Mouse (Mus musculus) limb, embryonic 10.5 days (tissue): ENCODE results near the gene Mthfd2l. TPM values are rescaled to one million over a fixed set of nuclear protein-coding genes. Genes with fewer than 3 reads are reported as not detected.

Source experiments
- DNase-seq: peaks from one replicate; pipeline ENCODE4 v3.0.0-alpha.2; 2017; ENCODE audit warnings: low spot score
- H3K27ac ChIP-seq: fragments of 300-500 bp; sonication (generic); 2 replicates; pipeline ENCODE4 v1.5.1; 2016; ENCODE audit warnings: mild to moderate bottlenecking
- H3K27me3 ChIP-seq: fragments of 300-500 bp; sonication (generic); 2 replicates; pipeline ENCODE4 v1.6.1; 2016; ENCODE audit warnings: low read depth, mild to moderate bottlenecking; ENCODE audit not compliant: poor library complexity, severe bottlenecking
- H3K36me3 ChIP-seq: fragments of 300-500 bp; sonication (generic); 2 replicates; pipeline ENCODE4 v1.6.1; 2016; ENCODE audit warnings: mild to moderate bottlenecking, moderate library complexity
- H3K4me1 ChIP-seq: fragments of 300-500 bp; sonication (generic); 2 replicates; pipeline ENCODE4 v1.6.1; 2016
- H3K4me3 ChIP-seq: fragments of 300-500 bp; sonication (generic); 2 replicates; pipeline ENCODE4 v1.5.1; 2016; ENCODE audit warnings: mild to moderate bottlenecking, moderate library complexity
- H3K9me3 ChIP-seq: fragments of 300-500 bp; sonication (generic); replicated peaks from 2 replicates; pipeline ENCODE4 v1.6.1; 2016; ENCODE audit warnings: mild to moderate bottlenecking
- WGBS: fragments of 180-500 bp; shearing (Covaris S2); methylation state at CpG from one replicate; pipeline ENCODE4 v1.1.7; 2016; 5-methylcytosine and 5-hydroxymethylcytosine counted together
- polyA plus RNA-seq: library from polyadenylated mRNA; unstranded; fragments of >200 nt; fragmentation: Nextera tagmentation; extraction: Ambion mirVana; gene quantifications from 2 replicates; pipeline ENCODE4 v1.2.1, GENCODE M21; 2016

Mthfd2l gene
- polyA plus RNA-seq, 1 experiment from 2014 or later: 59.0 TPM

DNA sequence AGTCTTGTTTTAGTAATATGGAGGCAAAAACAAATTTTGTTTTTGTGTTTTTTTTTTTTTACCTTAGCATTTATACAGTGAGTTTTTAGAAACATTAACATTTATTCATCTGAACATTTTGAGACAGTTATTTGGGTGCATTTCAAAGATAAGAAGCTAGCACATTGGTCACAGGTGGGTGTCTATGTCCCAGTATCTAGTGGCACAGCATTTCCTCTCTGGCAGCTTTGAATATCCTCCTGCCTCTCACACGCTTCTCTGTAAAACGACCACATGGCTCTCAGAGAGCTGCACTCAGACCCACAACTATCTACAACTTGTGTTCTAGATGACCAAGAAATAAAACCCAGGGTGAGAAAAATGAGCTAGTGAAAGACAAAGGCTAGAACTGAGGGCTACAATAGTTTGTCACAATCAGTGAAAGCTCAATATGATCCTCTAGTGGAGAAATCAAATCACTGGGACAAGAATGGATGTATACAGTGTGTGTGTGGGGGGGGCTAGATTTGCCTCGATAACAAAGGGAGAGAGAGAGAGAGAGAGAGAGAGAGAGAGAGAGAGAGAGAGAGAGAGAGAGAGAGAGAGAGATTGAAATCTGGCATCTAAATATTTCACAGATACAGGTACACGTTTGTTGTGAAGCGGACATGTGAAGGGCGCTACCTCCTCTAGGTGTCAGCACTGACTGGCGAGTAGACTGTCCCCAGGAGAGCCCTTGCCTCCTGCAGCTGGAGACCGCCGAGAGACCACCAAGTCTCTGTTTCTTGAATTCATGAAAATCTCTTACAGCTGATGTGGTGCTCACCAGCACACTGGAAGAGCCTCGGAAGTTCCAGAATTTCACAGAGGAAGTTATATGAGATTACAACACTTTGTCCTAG lies 28.3 kb upstream of the Mthfd2l start:
- DNase-seq: peak; percentile 39
- Histone ChIP-seq H3K9me3 (no peaks in the 10 kb centered on the region), H3K27me3 (peaks cover 25% of the 10 kb centered on the region), H3K4me1 (peaks cover 15% of the 10 kb centered on the region), H3K27ac (no peak overlapping the region), H3K36me3 (no peaks in the 10 kb centered on the region), H3K4me3 (peak overlapping the region; percentile 48)
- 17% methylated on average over 10 of the region's 10 CpGs for WGBS

DNA sequence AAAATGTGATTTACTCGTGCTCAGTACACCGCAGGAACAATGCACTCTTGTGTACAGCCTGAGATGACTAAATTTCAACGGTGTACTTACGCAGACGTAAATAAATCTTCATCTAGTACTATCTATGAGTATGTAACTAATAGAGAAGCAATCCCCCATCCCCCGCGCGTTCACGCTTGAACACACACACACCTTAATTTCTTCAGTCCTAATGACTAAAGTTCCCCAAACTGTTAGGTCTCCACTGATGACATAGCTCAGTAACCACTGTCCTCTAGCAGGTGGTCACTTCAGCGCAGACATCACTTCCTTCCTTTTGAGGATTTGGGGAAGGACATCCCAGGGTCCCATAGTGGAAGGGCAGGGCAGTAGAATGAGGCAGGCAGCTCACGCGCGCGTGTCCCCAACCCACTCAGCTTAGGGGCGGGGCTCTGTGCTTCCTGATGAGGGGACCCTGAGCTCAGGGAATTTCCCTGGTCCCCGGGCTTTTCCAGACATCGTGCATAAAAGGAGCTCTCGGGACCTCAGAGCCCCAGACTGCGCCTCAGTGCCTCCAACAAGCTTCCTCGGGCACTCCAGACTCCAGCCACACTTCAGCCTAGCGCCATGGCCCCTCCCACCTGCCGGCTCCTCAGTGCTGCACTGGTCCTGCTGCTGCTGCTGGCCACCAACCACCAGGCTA lies 27.4 kb upstream of the Mthfd2l start, which contains the start of gene Cxcl2:
Gene Cxcl2 (plus strand): TSS at position 533 of the 682 bp plus-strand sequence.
- no peaks in the 10 kb centered on the region for H3K36me3 ChIP-seq
- peak within 1 kb of the TSS; percentile 48 for H3K4me3 ChIP-seq
- H3K4me1 ChIP-seq: peaks cover 15% of the 10 kb centered on the region
- H3K27me3 ChIP-seq: peaks cover 25% of the 10 kb centered on the region
- 15% methylated on average over 21 of the region's 22 CpGs for WGBS
- H3K9me3 ChIP-seq: no peaks in the 10 kb centered on the region
- no peak within 1 kb of the TSS for H3K27ac ChIP-seq
- peak; percentile 34 for DNase-seq

DNA sequence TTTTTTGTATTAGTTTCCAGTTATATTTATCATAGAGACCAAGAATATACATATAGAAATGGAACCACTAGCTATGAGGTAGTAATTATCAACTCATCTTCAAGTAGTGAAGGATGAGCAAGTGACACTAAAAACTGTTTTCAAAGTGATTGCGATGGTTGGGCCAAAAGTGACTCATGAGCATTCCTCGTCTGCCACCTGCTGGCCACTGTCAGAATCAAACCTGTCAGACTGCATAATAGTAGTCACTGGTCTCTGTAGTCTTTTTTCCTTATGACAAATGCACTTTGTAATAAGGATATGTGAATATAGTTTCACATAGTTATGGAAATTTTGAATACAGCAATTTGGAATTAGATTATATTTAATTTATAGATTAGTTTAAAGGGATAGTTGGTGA lies 21.9 kb upstream of the Mthfd2l start:
- H3K9me3 ChIP-seq: no peaks in the 10 kb centered on the region

DNA sequence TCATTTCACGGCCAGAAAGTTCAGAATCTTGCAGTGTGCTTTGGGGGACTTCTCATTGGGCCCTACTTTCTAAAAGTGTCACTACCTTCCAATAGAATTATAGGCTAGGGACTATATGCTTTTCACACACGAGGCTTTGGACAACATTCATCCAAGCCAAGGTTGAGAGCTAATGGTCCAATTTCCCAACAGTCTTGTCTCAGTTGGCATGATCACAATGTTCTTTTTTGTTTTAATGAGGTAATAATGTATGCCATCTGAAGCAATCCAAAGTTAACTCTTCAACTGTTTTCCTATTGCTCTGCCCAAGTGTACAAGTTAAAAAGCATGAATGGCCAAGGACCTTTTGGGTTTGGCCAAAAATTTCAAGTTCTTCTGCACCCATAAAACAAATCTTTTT lies 11.4 kb upstream of the Mthfd2l start:
- no peak for DNase-seq
- H3K9me3 ChIP-seq: no peaks in the 10 kb centered on the region
- no peak overlapping the region for H3K27ac ChIP-seq
- H3K27me3 ChIP-seq: no peaks in the 10 kb centered on the region
- 86% methylated on average over 2 of the region's 2 CpGs for WGBS
- H3K4me3 ChIP-seq: no peak overlapping the region
- H3K4me1 ChIP-seq: no peaks in the 10 kb centered on the region
- H3K36me3 ChIP-seq: no peaks in the 10 kb centered on the region

More for the DNA sequence above, 21.9 kb upstream of the Mthfd2l start:
- Histone ChIP-seq H3K27ac (no peak overlapping the region), H3K27me3 (peaks cover 17% of the 10 kb centered on the region), H3K4me3 (no peak overlapping the region), H3K36me3 (no peaks in the 10 kb centered on the region), H3K4me1 (no peaks in the 10 kb centered on the region)
- 3% methylated on average over 2 of the region's 2 CpGs for WGBS
- DNase-seq: peak; percentile 76

DNA sequence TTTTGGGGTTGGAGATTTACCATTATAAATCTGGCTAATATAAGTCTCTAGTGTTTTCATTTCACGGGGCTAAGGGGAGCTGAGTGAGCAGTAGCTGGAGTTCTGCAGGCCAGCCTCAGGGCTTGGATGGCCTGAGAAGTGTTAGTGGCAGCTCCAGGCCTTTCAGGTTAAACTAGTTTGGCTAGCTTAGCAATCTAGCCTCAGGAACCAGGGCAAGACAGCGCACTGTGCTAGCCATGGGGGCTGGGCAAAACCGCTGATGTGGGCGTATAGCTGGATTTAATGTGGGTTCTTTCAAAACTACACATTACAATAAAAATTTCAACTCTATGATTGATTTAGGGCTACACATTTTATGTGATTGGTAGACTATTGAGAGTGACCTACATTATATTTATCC lies 8.0 kb upstream of the Mthfd2l start:
- no peaks in the 10 kb centered on the region for H3K4me1 ChIP-seq
- 85% methylated on average over 4 of the region's 4 CpGs for WGBS

DNA sequence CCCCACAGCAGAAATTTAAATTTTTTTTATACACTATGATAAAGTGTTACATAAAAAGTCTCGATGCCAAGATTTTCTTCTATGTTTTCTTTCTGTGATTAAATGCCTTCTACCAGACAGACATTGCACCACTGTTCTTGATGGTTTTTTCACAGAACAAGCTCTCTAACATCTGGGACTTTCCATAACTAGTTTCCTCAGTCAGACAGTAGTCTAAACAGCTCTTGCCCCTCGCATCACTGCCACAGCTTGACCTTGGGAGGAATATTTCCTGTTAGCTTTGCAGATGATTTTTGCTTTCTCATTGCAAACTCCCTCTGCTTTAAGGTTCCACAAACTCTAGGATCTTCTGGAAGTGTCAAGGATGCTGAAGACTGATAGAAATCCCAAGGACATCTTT lies 371 bp upstream of the Mthfd2l start:
- Histone ChIP-seq H3K4me3 (peak overlapping the region; percentile 80), H3K27me3 (no peaks in the 10 kb centered on the region), H3K36me3 (peaks cover 25% of the 10 kb centered on the region), H3K27ac (peak overlapping the region; percentile 99), H3K4me1 (peaks cover 10% of the 10 kb centered on the region), H3K9me3 (no peaks in the 10 kb centered on the region)
- DNase-seq: no peak
- 64% methylated on average over 2 of the region's 2 CpGs for WGBS

More for the DNA sequence above, 8.0 kb upstream of the Mthfd2l start:
- Histone ChIP-seq H3K4me3 (no peak overlapping the region), H3K36me3 (no peaks in the 10 kb centered on the region), H3K9me3 (no peaks in the 10 kb centered on the region), H3K27me3 (no peaks in the 10 kb centered on the region), H3K27ac (no peak overlapping the region)
- no peak for DNase-seq

DNA sequence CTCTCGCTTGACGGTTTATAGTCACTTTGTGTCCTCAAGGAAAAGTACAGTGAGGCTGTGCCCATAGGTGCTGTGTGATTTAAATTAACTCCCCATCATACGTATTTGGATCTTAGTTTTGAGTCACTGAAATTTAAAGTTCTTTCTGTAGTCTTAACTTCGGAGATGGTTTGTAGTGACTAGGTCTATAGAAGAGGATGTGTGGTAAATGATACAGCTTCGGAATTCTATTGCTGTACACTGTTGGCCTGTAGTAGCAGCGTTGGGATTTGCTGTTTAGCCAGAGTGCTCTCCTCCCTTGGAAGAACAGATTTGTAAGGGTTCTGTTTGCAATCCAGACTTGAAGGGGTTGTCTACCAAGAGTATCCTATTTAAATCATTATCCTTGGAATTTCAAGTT lies 994 bp downstream of the Mthfd2l start:
- no peak for DNase-seq
- 12% methylated on average over 6 of the region's 6 CpGs for WGBS
- Histone ChIP-seq H3K27ac (peak overlapping the region; percentile 99), H3K27me3 (no peaks in the 10 kb centered on the region), H3K4me1 (peaks cover 14% of the 10 kb centered on the region), H3K4me3 (peak overlapping the region; percentile 80), H3K9me3 (no peaks in the 10 kb centered on the region), H3K36me3 (peaks cover 30% of the 10 kb centered on the region)

DNA sequence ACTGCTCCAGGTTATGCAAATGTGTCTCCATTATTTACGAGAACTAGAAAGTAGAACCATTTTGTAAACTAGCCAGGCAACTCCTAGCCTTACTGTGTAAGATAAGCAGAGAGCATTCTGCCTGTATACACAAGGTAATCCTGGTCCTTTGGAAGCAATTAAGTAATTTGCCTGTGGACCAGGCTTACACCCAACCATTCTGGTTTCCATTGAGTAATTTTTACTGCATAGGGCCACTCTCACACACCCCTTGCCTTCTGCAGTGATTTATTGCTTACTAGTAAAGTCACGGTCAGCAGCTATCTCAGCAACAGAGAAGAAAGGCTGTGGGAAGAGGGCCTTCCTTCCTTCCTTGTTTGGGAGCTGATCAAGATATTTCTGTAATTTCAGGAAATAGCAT lies 5.8 kb downstream of the Mthfd2l start:
- no peaks in the 10 kb centered on the region for H3K9me3 ChIP-seq
- peaks cover 10% of the 10 kb centered on the region for H3K4me1 ChIP-seq
- H3K27me3 ChIP-seq: no peaks in the 10 kb centered on the region
- H3K27ac ChIP-seq: no peak overlapping the region
- no peak for DNase-seq
- no peak overlapping the region for H3K4me3 ChIP-seq
- WGBS: 37% methylated on average over 2 of the region's 2 CpGs
- peaks cover 33% of the 10 kb centered on the region for H3K36me3 ChIP-seq

DNA sequence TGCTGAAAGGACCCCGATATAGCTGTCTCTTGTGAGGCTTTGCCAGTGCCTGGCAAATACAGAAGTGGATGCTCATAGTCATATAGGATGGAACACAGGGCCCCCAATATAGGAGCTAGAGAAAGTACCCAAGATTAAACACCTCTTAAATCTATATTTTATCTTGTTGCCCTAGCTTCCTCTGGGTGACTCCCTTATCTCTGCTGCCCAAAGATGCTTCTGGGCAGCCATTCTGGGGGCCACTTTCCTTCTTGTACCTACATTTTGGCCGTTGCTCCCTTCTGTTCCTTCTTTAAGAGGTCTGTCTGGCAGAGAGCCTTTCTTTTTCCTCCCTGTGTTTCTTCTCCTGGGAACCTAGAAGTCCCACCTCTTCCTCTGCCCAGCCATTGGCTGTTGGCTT lies 14.5 kb downstream of the Mthfd2l start:
- DNase-seq: no peak
- peaks cover 3% of the 10 kb centered on the region; the same call in 1 of the 2 replicates for H3K36me3 ChIP-seq
- WGBS: 82% methylated on average over 2 of the region's 2 CpGs
- H3K9me3 ChIP-seq: no peaks in the 10 kb centered on the region
- H3K4me1 ChIP-seq: no peaks in the 10 kb centered on the region
- no peaks in the 10 kb centered on the region for H3K27me3 ChIP-seq
- no peak overlapping the region for H3K27ac ChIP-seq
- no peak overlapping the region for H3K4me3 ChIP-seq

DNA sequence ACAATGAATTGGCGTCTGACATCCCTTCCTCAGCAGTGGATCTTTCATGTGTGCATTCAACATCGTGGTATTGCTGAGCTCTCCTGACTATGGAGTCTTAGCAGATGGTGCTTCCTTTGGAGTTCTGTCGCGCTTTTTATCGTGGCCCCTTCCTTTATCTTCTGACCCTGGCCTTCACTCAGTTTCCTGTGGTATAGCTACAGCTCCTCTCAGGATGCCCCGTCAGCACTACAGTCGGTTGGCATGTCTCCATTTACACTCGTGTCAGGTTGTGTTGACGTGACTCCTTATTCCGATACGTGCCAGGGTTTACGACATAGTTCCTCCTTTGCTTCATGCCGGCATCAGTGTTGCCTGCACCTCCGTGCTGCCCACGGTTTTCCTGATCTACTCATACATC lies 18.6 kb downstream of the Mthfd2l start:
- DNase-seq: no peak
- Histone ChIP-seq H3K4me1 (no peaks in the 10 kb centered on the region), H3K27ac (no peak overlapping the region), H3K4me3 (no peak overlapping the region), H3K27me3 (no peaks in the 10 kb centered on the region), H3K9me3 (no peaks in the 10 kb centered on the region), H3K36me3 (0 out of 2 replicates have a peak, but pooled peaks cover 3% of the 10 kb centered on the region)
- WGBS: 91% methylated on average over 15 of the region's 15 CpGs

DNA sequence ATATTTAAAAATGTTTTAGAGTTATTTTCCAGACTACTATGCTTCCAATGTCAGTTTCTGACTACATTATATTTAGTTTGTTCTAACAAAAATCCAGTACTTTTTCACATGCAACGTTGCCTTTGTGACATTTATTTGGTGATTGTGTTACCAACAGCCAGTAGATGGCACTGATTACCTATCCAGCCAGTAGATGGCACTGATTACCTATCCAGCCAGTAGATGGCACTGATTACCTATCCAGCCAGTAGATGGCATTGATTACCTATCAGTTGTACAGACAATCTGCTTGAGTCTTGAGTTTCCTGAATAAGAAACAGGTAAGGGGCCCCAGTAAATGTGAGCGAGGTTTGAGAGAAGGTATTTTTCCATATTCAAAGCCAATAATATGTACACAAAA lies 20.6 kb downstream of the Mthfd2l start:
- Histone ChIP-seq H3K27ac (no peak overlapping the region), H3K9me3 (no peaks in the 10 kb centered on the region), H3K4me1 (no peaks in the 10 kb centered on the region), H3K27me3 (no peaks in the 10 kb centered on the region), H3K4me3 (no peak overlapping the region), H3K36me3 (0 out of 2 replicates have a peak, but pooled peaks cover 3% of the 10 kb centered on the region)
- WGBS: 38% methylated on average over 2 of the region's 2 CpGs
- DNase-seq: no peak

DNA sequence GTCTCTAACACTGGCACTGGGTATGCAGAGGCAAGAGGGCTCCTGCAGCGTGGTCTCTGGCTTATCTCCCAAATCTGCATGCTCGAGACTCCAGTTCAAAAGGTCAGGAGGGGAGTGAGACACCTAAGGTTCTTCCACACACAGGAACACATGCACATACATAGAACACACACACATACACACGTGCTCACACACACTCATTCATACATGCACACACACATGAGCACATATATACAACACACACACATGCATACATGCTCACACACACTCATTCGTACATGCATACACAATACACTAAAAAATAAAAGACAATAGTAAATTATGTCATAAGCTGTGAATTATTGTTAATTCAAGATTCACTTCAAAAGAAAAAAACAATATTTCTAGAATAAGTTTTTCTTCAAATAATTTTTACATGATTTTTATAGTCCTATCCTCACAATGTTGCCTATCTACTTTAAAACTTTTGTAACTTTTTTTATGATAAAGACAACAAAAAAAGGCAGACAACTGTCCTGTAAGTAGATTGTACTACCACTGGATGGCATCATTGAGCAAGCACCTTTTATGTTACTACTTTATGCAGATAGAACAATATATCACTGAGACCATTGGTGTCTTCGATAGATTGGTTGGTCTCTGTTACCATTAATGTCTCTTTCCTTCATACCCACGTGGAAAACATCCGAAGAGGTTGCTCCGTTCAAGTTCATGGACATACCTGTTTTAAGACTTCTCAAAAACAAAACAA lies 22.0 kb downstream of the Mthfd2l start:
- WGBS: 79% methylated on average over 8 of the region's 8 CpGs
- H3K4me1 ChIP-seq: no peaks in the 10 kb centered on the region

More for the DNA sequence above, 22.0 kb downstream of the Mthfd2l start:
- Histone ChIP-seq H3K4me3 (no peak overlapping the region), H3K27me3 (no peaks in the 10 kb centered on the region), H3K36me3 (0 out of 2 replicates have a peak, but pooled peaks cover 3% of the 10 kb centered on the region), H3K9me3 (no peaks in the 10 kb centered on the region), H3K27ac (no peak overlapping the region)
- DNase-seq: no peak
